Mouse (Mus musculus) spleen, postnatal 4 days (tissue): Measurements from ENCODE around the gene Trmt10a.
"Not testable (repeated sequence)": the region's sequence is repeated elsewhere in the genome, so short reads cannot be mapped to it uniquely, and the experiment has no call there.

ENCODE experiments used
- DNase-seq, 2 experiments: peaks; one replicate each; pipeline ENCODE4 v3.0.0; 2022; ENCODE audit warnings: low spot score in 2 of 2

The Trmt10a gene

DNA sequence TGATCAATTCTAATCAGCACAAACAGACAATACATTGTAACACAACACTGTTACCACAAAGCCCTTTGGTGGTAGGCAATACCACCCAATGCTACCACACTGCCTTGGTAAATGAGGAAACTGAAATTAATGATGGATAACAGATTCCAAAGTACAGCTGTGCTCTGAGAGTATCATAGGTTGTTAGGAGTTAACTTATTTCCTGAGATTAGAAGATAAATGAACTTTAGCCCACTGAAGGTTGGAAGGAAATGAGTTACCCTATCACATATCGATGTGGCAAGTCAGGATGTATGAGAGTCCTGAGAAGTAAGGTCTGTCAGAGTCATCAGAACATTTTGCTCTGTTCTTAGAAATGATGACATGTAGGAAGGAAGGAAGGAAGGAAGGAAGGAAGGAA, 8.7 kb upstream of the Trmt10a start:
- no peak for DNase-seq

GRCm38 (mm10) chr3:138138146-138138545, 5.1 kb upstream of the Trmt10a start:
- not testable (repeated sequence) for DNase-seq

- DNase-seq, result no peak
Measured at GRCm38 (mm10) chr3:138139663-138140062, 3.6 kb upstream of the Trmt10a start.

DNA sequence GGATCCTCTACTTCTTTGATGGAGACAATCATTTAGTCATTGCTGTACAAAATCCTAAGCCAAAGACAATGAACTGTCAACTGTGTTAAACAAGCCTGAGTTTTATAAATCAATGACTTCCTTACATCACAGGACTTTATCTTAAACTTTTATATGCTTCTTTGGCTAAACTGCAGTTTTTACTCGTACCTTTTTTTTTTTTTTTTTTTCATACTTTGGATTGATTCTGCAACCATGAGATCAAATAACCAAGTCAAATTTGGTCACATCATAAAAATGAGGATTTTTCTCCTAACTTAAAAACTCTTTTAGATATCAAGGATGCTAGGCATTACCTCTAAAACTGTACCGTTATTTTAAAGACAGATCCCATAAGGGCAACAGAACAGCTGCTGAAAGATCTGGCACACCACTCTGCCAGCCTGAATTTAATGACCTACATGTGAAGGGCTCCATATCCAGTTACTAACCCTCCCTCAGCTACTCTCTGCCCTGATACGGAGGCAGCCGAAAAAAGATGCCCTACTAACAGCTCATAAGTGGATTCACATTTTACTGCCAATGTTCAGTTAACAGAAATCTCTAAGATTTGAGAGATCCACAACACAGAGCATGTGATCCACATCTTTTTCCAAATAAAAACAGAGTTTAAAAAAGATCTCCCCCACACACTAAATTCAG, 1.1 kb upstream of the Trmt10a start:
- DNase-seq, result no peak

GRCm38 (mm10) chr3:138142733-138143314, 424 bp upstream of the Trmt10a start:
- no peak for DNase-seq

DNA sequence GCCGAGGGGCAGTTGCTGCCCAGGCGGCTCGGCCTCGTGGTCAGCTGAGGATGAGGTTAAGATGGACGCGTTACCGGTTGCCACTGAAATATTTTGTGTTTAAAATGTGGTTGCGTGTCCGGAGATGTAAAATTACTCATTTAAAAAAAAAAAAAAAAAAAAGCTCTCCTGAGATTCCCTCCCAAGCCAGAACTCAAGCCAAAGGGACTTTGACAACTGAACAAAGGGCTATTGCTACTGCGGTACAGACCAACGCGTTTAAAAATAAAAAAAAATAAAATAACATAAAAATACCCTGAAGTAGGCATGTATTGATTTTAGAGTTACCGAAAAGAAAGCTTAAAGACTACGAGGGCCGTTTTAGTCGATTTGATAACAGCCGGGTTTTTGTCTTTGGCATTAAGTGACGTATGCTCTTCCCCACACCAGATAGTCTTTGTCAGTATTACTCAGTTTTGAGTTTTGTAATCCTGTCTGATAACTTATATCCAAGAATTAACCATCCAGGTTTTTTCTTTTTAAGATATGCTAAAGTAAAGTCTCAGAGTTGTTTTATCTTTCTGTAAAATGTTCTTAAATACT, 903 bp downstream of the Trmt10a start:
- no peak for DNase-seq

GRCm38 (mm10) chr3:138144642-138145171, 1.5 kb downstream of the Trmt10a start, which contains the start of gene Mttp:
Gene Mttp, minus strand, starts transcription at chr3:138144968.
- peak; percentile 79 to 83 for DNase-seq

DNA sequence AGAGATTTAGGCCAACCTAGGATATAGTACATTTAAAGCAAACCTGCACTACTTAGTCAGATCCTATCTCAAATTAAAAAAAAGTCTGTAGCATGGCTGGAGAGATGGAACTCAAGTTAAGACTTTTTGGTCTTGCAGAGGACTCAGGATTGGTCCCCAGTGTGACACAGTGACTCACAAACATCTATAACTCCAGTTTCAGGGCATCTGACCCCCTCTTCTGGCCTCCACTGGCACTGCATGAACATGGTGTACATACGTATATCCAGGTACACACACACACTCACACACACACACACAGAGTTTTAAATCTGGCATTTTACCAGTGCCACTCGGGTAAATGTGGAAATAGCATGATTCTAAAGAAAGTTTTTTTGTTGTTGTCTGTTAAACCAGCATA, 5.6 kb downstream of the Trmt10a start:
- no peak for DNase-seq

DNA sequence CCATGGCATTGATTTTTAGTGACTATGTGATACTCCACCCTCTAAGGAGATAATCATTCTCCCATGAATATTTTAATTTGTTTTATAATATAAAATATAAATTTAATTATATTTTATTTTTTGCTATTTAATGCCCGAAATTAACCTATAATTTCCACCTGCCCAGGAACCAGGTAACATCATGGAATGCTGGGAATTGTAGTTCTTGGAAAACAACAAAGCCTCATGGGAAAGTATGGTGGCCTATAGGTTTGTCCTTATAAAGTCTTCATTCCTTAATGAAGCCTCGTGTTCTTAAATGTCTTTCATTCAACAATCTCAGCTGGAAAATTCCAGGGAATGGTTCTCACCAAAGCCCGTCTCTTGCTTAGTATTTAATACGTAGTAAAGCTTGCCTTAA, 11.8 kb downstream of the Trmt10a start:
- DNase-seq, result no peak

DNA sequence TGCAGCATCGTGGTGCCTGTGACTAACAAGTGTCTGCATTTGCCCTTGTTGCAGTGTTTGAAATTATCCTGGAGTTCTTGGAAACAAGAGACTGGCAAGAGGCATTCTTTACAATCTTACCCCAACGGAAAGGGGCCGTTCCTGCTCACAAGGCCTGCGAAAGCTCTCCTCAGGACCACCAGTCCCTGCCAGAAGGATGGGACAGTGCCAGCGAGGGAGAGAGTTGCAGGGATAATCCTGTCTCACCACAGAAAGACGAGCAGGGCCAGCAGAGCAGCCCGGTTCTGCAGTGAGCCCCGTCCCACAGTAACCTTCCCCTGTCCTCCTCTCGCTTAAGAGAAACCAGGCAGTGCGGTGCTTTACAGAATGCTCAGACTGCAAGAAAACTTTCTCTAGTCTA, 13.4 kb downstream of the Trmt10a start:
- no peak for DNase-seq

- no peak for DNase-seq
Measured at GRCm38 (mm10) chr3:138161623-138162022, 18.4 kb downstream of the Trmt10a start.

DNA sequence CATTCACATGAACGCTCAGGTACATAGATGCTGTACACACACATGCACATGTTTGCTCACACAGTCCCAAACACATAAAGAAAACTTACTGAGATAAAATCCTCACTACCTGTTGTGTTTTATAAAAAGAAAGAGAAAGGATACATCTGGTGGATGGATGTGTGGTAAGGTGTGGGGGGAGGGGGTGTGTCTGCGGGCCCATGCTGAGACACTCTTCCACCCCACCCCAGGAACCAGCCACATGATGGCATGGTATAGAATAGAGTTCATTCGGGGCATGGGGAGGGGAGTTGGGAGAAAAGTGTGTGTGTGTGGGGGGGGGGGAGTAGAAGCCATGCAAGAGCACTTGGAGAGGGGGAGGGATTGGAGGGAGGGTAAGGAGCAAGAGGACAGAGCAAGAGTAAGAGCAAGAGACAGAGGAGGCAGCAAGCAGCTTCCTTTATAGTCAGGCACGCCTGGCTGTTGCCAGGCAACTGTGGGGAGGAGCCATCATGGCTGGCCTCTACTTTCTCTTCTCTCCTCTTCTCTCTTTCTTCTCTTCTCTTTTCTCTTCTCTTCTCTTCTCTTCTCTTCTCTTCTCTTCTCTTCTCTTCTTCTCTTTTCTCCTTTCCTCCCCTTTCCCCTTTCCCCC, 19.4 kb downstream of the Trmt10a start:
- DNase-seq, result no peak

- no peak for DNase-seq
Measured at GRCm38 (mm10) chr3:138173291-138173690, 30.0 kb downstream of the Trmt10a start.

GRCm38 (mm10) chr3:138175551-138175950, 32.3 kb downstream of the Trmt10a start:
- no peak for DNase-seq

- no peak for DNase-seq
Measured at GRCm38 (mm10) chr3:138182019-138182418, 38.8 kb downstream of the Trmt10a start.

GRCm38 (mm10) chr3:138183371-138183770, 40.1 kb downstream of the Trmt10a start:
- no peak for DNase-seq

DNA sequence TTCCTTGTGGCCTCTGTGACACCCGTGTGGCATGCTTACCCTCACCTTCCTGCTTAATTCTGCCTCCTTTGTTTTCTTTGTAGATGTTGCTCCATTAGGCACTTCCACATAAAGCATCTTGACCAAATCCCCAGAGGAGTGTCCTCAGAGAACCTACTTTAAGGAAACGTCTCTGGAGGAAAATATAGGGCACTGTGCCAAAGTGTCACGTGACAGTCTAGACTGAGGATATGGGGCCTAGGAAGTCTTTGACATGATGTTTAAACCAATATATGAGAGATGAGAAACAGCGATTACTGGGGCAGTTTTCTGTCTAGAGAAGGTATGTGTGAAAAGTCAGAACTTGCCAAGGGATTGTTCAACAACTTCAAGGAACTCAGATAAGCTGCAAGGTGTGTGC, 42.0 kb downstream of the Trmt10a start:
- no peak for DNase-seq

DNA sequence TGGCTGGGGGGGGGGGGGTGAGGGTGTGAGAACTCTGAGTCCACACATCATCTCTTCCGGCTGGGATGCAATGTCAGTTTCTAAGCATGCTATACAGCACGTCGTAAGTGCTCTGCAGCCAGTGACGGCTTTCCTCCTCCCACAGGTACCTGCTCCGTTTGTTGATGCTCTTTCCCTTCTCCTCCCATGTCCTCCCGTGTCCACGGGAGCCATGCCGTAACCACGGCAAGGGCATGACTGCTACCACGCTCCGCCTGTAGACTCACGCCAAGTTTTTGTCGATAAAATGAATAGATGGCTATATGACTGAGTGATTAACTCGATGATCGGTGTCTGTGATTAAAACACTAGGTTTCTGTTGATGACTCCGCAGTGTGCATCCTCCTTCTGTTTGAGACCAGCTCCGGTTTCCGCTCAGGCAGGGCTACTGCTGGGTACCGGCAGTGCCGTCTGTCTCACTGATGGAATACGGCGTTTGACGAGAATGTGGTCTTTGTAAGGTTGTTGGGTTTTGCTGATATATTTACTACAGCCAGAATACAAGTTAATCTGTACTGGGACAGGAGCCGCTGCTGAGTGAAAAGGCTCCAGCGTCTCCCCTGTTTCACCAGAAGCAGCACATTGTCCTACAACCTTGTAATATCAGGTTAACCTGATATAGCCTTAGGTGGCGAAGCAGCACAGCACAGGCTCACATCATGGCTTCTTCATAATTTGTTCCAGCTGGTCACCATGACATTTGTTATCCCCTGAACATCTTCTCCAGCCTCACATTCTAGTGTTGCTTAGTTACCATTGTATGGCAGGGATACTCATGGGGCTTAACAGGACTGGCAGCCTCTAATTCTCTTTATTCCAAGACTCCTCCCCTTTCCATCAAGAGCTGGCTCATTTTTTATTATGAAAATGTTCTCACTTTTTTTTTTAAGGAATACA, 43.0 kb downstream of the Trmt10a start:
- no peak for DNase-seq

GRCm38 (mm10) chr3:138192260-138192659, 49.0 kb downstream of the Trmt10a start:
- DNase-seq, result no peak

DNA sequence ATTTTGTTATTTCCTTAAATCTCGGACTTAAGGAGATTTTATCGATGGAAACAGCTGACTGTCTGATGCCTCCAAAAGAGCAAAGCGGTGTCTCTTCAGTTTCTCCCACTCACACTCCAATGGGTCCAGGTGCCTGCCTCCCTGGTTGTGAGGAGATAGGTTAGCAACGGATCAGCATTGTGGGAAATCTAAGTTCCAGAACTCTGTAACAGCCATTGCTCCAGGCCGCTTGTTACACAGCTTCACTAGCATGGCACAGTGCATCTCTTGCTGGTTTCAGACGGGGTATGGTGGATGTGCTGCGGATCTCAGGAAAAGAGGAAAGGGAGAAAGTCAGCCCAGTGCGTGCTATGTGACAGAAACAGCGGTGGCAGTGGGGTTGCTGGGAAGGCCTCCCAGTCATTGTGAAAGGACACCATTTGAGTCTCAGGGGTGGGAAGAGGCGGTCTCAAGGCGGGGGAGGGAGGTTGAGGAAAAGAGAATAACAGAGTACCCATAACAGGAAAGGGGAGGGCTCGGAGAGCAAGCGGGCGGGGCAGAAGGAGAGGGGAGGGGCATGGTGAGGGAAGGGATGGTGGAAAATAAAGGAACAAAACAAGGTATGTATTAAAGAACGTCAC, 50.5 kb downstream of the Trmt10a start, which contains the start of gene 4930579F01Rik:
Gene 4930579F01Rik, minus strand, starts transcription at position 143 of the 620 bp plus-strand sequence.
- no peak for DNase-seq

- DNase-seq, result no peak
Measured at GRCm38 (mm10) chr3:138197093-138197492, 53.8 kb downstream of the Trmt10a start.
